Mouse (Mus musculus): Measurements from ENCODE around the gene Slc10a7. TPM values are rescaled to one million over a fixed set of nuclear protein-coding genes. Genes with fewer than 3 reads are reported as not detected.

Slc10a7 gene
- polyA plus RNA-seq, 1 experiment from 2014 or later: 9.9 TPM

- no peak overlapping the region for H3K27ac ChIP-seq (ENCODE audit: low read depth, low read length)
- H3K4me3 ChIP-seq (ENCODE audit: low read depth, low read length): no peak overlapping the region
- no peaks in the 10 kb centered on the region for H3K27me3 ChIP-seq (replicated peaks; ENCODE audit: control insufficient read depth, insufficient read depth, low read length)
- H3K9me3 ChIP-seq (ENCODE audit: control insufficient read depth, low read length): no peaks in the 10 kb centered on the region
- 87% methylated on average over 8 of the region's 8 CpGs for WGBS
- H3K36me3 ChIP-seq (ENCODE audit: control insufficient read depth, insufficient read depth, low read length): no peaks in the 10 kb centered on the region; the same call in 1 of the 2 replicates
- H3K4me2 ChIP-seq: no peak overlapping the region
- H3K4me1 ChIP-seq (replicated peaks; ENCODE audit: control insufficient read depth, insufficient read depth, low read length): peaks cover 3% of the 10 kb centered on the region; the same call in 1 of the 2 replicates
- no peak for DNase-seq (ENCODE audit: low spot score)
- H3K9ac ChIP-seq (ENCODE audit: low read depth, low read length): no peak overlapping the region
- ATAC-seq (replicated peaks; ENCODE audit: low FRiP score): no peak
These were observed 126.2 kb downstream of the Slc10a7 start for GRCm38 (mm10) chr8:78635241-78635771.

- no peaks in the 10 kb centered on the region for H3K36me3 ChIP-seq (ENCODE audit: control insufficient read depth, insufficient read depth, low read length)
- no peaks in the 10 kb centered on the region for H3K9me3 ChIP-seq (ENCODE audit: control insufficient read depth, low read length)
- no peak overlapping the region for H3K27ac ChIP-seq (ENCODE audit: low read depth, low read length)
- no peak overlapping the region for H3K4me2 ChIP-seq
- no peaks in the 10 kb centered on the region for H3K27me3 ChIP-seq (replicated peaks; ENCODE audit: control insufficient read depth, insufficient read depth, low read length)
- DNase-seq (ENCODE audit: low spot score) (no peak), ATAC-seq (replicated peaks; ENCODE audit: low FRiP score) (no peak)
- no peaks in the 10 kb centered on the region for H3K4me1 ChIP-seq (replicated peaks; ENCODE audit: control insufficient read depth, insufficient read depth, low read length)
- no peak overlapping the region for H3K4me3 ChIP-seq (ENCODE audit: low read depth, low read length)
- no peak overlapping the region for H3K9ac ChIP-seq (ENCODE audit: low read depth, low read length)
- WGBS: 89% methylated on average over 9 of the region's 9 CpGs
These were observed 132.8 kb downstream of the Slc10a7 start for GRCm38 (mm10) chr8:78641919-78642318.

GRCm38 (mm10) chr8:78642376-78642775, 133.2 kb downstream of the Slc10a7 start:
- Histone ChIP-seq H3K4me2 (no peak overlapping the region), H3K4me3 (ENCODE audit: low read depth, low read length) (no peak overlapping the region), H3K36me3 (ENCODE audit: control insufficient read depth, insufficient read depth, low read length) (no peaks in the 10 kb centered on the region), H3K9me3 (ENCODE audit: control insufficient read depth, low read length) (no peaks in the 10 kb centered on the region), H3K9ac (ENCODE audit: low read depth, low read length) (no peak overlapping the region), H3K27me3 (replicated peaks; ENCODE audit: control insufficient read depth, insufficient read depth, low read length) (no peaks in the 10 kb centered on the region), H3K4me1 (replicated peaks; ENCODE audit: control insufficient read depth, insufficient read depth, low read length) (no peaks in the 10 kb centered on the region), H3K27ac (ENCODE audit: low read depth, low read length) (no peak overlapping the region)
- DNase-seq (ENCODE audit: low spot score): no peak
- 82% methylated on average over 5 of the region's 5 CpGs for WGBS
- no peak for ATAC-seq (replicated peaks; ENCODE audit: low FRiP score)

- Histone ChIP-seq H3K4me1 (replicated peaks; ENCODE audit: control insufficient read depth, insufficient read depth, low read length) (no peaks in the 10 kb centered on the region), H3K27me3 (replicated peaks; ENCODE audit: control insufficient read depth, insufficient read depth, low read length) (no peaks in the 10 kb centered on the region), H3K9me3 (ENCODE audit: control insufficient read depth, low read length) (no peaks in the 10 kb centered on the region), H3K4me3 (ENCODE audit: low read depth, low read length) (no peak overlapping the region), H3K9ac (ENCODE audit: low read depth, low read length) (no peak overlapping the region), H3K36me3 (ENCODE audit: control insufficient read depth, insufficient read depth, low read length) (no peaks in the 10 kb centered on the region; the same call in 1 of the 2 replicates), H3K4me2 (no peak overlapping the region), H3K27ac (ENCODE audit: low read depth, low read length) (no peak overlapping the region)
- ATAC-seq (replicated peaks; ENCODE audit: low FRiP score) (no peak), DNase-seq (ENCODE audit: low spot score) (no peak)
- 71% methylated on average over 8 of the region's 8 CpGs for WGBS
These were observed 138.0 kb downstream of the Slc10a7 start for GRCm38 (mm10) chr8:78647000-78647656.

GRCm38 (mm10) chr8:78647846-78648245, 138.7 kb downstream of the Slc10a7 start:
- Histone ChIP-seq H3K4me2 (no peak overlapping the region), H3K27me3 (replicated peaks; ENCODE audit: control insufficient read depth, insufficient read depth, low read length) (no peaks in the 10 kb centered on the region), H3K36me3 (ENCODE audit: control insufficient read depth, insufficient read depth, low read length) (no peaks in the 10 kb centered on the region; the same call in 1 of the 2 replicates), H3K4me3 (ENCODE audit: low read depth, low read length) (no peak overlapping the region), H3K27ac (ENCODE audit: low read depth, low read length) (no peak overlapping the region), H3K4me1 (replicated peaks; ENCODE audit: control insufficient read depth, insufficient read depth, low read length) (0 out of 2 replicates have a peak, but pooled peaks cover 4% of the 10 kb centered on the region), H3K9ac (ENCODE audit: low read depth, low read length) (no peak overlapping the region), H3K9me3 (ENCODE audit: control insufficient read depth, low read length) (no peaks in the 10 kb centered on the region)
- DNase-seq (ENCODE audit: low spot score) (no peak), ATAC-seq (replicated peaks; ENCODE audit: low FRiP score) (no peak)
- WGBS: 76% methylated on average over 4 of the region's 4 CpGs

- Histone ChIP-seq H3K36me3 (ENCODE audit: control insufficient read depth, insufficient read depth, low read length) (no peaks in the 10 kb centered on the region; the same call in 1 of the 2 replicates), H3K27ac (ENCODE audit: low read depth, low read length) (no peak overlapping the region), H3K4me1 (replicated peaks; ENCODE audit: control insufficient read depth, insufficient read depth, low read length) (0 out of 2 replicates have a peak, but pooled peaks cover 4% of the 10 kb centered on the region), H3K27me3 (replicated peaks; ENCODE audit: control insufficient read depth, insufficient read depth, low read length) (no peaks in the 10 kb centered on the region), H3K9ac (ENCODE audit: low read depth, low read length) (no peak overlapping the region), H3K4me3 (ENCODE audit: low read depth, low read length) (no peak overlapping the region), H3K4me2 (no peak overlapping the region), H3K9me3 (ENCODE audit: control insufficient read depth, low read length) (no peaks in the 10 kb centered on the region)
- ATAC-seq (replicated peaks; ENCODE audit: low FRiP score) (no peak), DNase-seq (ENCODE audit: low spot score) (no peak)
- 59% methylated on average over 7 of the region's 7 CpGs for WGBS
These were observed 139.8 kb downstream of the Slc10a7 start for GRCm38 (mm10) chr8:78648918-78649317.

GRCm38 (mm10) chr8:78651670-78652069, 142.5 kb downstream of the Slc10a7 start:
- 79% methylated on average over 3 of the region's 3 CpGs for WGBS
- no peaks in the 10 kb centered on the region for H3K9me3 ChIP-seq (ENCODE audit: control insufficient read depth, low read length)
- DNase-seq (ENCODE audit: low spot score) (no peak), ATAC-seq (replicated peaks; ENCODE audit: low FRiP score) (no peak)
- H3K4me3 ChIP-seq (ENCODE audit: low read depth, low read length): no peak overlapping the region
- no peak overlapping the region for H3K9ac ChIP-seq (ENCODE audit: low read depth, low read length)
- H3K27ac ChIP-seq (ENCODE audit: low read depth, low read length): no peak overlapping the region
- 0 out of 2 replicates have a peak, but pooled peaks cover 4% of the 10 kb centered on the region for H3K4me1 ChIP-seq (replicated peaks; ENCODE audit: control insufficient read depth, insufficient read depth, low read length)
- no peak overlapping the region for H3K4me2 ChIP-seq
- H3K36me3 ChIP-seq (ENCODE audit: control insufficient read depth, insufficient read depth, low read length): no peaks in the 10 kb centered on the region; the same call in 1 of the 2 replicates
- H3K27me3 ChIP-seq (replicated peaks; ENCODE audit: control insufficient read depth, insufficient read depth, low read length): no peaks in the 10 kb centered on the region

GRCm38 (mm10) chr8:78655351-78656045, 146.4 kb downstream of the Slc10a7 start:
- DNase-seq (ENCODE audit: low spot score) (no peak), ATAC-seq (replicated peaks; ENCODE audit: low FRiP score) (no peak)
- Histone ChIP-seq H3K4me1 (replicated peaks; ENCODE audit: control insufficient read depth, insufficient read depth, low read length) (0 out of 2 replicates have a peak, but pooled peaks cover 4% of the 10 kb centered on the region), H3K27me3 (replicated peaks; ENCODE audit: control insufficient read depth, insufficient read depth, low read length) (no peaks in the 10 kb centered on the region), H3K4me3 (ENCODE audit: low read depth, low read length) (no peak overlapping the region), H3K27ac (ENCODE audit: low read depth, low read length) (no peak overlapping the region), H3K4me2 (no peak overlapping the region), H3K9me3 (ENCODE audit: control insufficient read depth, low read length) (no peaks in the 10 kb centered on the region), H3K9ac (ENCODE audit: low read depth, low read length) (no peak overlapping the region), H3K36me3 (ENCODE audit: control insufficient read depth, insufficient read depth, low read length) (no peaks in the 10 kb centered on the region; the same call in 1 of the 2 replicates)
- 47% methylated on average over 1 of the region's 1 CpGs for WGBS

Data from liver, embryonic 11.5 days (tissue).